Mouse (Mus musculus): ENCODE measurements around the gene Ankrd44.

DNA sequence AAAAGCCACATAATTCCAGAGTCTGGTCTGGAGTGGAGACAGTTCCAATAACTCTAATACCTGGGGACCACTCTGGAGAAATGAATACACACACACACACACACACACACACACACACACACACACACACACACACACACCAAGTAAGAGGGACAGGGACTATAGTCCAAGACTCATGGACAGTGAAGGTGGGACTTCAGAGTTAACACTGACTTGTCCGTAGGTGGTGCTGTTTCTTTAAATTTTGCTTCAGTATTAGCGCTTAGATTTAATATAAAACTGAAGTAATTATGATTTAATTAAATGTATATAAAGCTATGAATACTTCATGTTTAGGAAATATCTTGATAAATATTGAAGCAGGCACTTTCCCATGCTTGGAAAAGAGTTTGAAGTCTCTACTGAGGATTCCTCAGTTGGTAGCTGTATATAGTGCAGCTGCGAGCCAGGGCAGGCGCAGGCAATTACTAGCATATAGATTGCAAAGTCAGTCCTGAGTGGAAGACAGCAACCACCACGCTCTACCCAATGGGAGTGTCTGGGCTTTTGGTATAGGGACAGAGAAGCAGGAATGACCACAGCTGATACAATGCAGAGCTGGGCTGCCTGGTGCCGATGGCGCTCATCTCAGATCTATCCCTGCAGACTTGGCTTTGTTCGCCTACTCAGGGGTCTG is 170.4 kb downstream of the Ankrd44 start:
- no peak for TF ChIP-seq MAX (IDR thresholded peaks at IDR 0.05; ENCODE audit: low read depth)
- no peak for TF ChIP-seq POLR2A (IDR thresholded peaks at IDR 0.05; ENCODE audit: insufficient read length, low read depth)
- TF ChIP-seq POLR2AphosphoS2 (IDR thresholded peaks at IDR 0.05; ENCODE audit: insufficient read length, low read depth), result no peak

Measured in myocyte (in vitro differentiated cells).